Mouse (Mus musculus): ENCODE data around the gene Emc10.

Emc10 gene

DNA sequence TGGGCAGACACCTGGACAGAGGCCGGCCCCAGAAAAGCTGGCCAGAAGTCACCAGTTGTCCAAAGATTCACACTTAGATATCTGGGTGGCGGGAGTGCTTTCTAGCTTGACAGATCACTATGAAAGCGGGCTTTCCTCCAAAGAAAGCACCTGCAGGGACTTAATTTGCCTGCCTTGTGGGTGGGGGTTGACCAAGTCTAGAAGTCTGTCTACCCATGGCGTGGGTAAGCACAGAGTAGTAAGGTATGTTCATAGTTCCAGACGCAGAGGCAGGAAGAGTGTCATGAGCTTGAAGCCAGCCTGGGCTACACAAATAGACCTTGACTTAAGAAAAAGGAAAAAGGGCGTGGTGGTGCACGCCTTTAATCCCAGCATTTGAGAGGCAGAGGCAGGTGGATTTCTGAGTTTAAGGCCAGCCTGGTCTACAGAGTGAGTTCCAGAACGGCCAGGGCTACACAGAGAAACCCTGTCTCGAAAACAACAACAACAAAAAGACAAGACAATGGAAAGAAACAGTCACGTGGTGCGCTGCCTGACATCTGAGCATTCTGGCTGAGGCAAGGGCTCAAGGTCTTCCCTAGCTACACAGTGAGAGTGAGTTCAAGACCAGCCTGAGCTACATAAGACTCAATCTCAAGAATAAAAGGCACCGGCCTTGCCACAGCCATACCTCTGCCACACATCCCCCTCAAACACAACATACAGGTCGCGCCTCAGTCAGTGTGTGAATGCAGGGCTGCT lies 30.3 kb upstream of the Emc10 start:
- no peak for ATAC-seq (ENCODE audit: low TSS enrichment)

DNA sequence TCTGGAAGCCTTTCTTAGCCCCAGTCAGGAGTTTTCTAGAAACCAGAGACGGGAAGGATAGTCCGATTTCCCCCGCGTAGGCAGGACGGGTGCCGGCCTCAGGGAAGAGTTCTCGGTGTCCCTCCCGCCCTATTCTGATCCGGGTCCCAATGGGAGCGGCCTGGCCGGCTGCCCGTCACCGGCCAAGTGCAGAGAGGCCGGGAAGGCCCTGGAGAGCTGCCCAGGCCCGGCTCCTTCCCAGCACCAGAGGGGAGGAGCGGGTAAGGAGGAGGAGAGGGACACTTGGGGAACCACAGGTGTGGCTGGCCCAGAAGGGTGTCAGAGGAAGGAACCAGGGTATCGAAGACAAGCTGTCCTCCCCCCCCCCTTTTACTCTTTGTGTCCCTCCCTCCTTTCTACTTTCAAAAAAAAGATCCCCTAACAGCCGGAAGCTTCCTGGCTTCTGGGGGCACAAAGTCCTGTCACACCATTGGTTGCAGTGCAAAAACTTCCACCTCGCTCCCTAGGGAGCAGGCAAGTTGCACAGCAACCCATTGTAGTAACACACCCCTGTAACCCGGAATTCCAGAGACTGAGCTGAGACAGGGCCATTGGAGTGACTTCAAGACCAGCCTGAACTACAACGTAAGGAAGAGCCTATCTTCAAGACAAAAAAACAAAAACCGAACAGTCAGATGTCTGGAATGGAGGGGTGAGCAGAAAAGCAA lies 28.9 kb upstream of the Emc10 start:
- ATAC-seq (ENCODE audit: low TSS enrichment) = no peak

DNA sequence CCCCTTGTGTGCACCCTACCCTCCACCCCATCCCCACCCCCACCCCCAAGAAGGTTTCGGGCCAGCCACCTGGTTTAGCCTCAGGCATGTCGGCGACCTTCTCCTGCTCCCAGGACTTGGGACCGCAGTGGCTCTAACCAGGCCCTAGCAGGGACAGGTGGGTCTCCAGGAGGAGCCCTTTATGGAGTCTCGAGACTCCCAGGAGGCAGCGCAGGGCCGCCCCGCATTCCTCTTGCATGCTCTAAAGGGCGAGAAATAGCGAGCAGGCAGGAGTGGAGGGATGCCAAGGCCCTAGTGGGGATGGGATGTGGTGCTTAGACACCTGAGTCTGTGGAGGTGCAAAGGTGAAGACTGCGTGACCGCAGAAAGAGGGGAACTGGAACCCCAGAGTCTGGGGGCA lies 28.2 kb upstream of the Emc10 start, which contains the start of gene Mybpc2:
Gene Mybpc2 (minus strand): TSS at position 155 of the 400 bp plus-strand sequence.
- ATAC-seq (ENCODE audit: low TSS enrichment) = no peak

DNA sequence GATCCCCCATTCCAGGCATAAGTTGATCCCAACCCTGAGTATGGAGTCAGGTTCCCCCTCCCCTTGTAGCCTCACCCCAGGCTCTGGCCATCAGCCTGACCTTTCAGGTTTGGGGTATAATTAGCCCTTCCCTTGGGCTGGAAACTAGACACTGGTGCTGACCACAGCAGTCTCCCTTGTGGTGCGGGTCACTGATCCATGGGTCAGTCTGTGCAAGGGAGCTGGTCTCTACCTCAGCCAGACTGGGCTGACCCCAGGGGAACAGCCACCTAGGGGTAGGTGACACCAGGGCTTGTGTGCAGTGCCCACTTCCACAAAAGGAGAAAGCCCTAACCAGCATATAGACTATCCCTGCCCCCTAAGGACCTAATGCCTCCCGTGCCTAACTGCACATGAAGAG lies 26.7 kb upstream of the Emc10 start:
- ATAC-seq (ENCODE audit: low TSS enrichment) = no peak

DNA sequence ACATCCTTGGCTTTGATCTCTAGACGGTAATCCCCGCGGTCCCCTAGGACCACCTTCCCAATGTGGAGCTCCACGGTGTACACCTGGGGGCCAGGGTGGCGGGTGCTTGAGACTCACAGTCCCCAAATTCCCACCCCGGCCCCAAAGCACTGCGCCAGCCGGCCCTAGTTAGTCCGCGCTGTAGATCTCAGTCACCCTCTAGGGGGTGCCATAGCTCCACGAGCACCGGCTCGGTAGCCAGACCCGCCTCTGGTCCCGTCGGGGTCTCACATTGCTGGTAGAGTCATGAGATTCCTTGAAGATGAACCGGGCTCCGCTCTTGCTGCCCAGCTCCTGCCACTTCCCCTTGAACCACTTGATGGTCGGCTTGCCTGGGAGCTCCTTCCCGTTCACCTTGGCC lies 25.4 kb upstream of the Emc10 start:
- no peak; the same call in 1 of the 2 replicates for ATAC-seq (ENCODE audit: low TSS enrichment)

DNA sequence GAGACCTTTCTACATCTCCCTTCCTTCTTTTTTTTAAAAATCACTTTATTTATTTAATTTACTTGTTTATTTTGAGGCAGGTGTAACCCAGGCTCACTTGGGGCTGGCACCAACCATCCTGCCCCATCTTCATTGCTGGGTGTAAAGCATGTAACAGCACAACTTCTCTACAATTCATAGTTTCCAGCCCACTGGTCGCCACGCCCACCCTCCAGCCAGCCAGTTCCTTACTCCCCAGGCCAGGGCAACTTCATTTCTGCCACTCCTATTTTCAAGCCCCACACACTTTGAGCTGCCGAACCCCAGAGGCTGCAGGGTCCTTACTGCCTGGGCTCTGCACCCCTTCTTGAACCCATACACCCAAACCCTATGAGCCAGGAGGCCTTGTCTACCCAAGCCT lies 24.7 kb upstream of the Emc10 start:
- no peak for ATAC-seq (ENCODE audit: low TSS enrichment)

DNA sequence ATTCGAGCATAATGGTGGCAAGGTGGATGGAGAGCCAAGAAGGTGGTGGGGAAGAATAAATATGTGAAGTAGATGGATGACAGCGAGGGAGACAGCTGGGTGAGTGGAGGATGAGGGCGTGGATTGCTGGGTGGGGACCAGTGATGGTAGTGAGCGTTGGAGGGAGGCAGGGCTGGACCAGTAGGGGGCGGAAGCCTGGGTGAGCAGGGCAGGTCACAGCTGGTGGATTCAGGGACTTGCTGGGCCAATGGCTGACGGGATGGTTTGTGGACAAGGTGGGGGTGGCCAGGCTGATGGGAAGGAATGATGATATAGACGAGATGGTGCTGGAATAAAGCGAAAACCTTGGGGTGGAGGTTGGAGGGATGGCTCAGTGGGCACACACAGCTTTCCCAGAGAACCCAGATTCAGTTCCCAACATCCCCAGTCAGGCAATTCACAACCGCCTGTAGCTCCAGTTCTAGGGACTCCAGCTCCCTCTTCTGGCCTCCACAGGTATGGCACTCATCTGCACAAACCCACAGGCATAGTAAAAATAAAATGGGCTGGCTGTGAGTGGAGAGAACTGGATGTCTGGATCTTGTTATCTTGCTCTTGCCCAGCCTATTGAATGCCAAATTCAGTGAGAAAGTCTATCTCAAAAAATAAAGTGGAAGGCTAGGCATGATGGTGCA lies 23.0 kb upstream of the Emc10 start:
- ATAC-seq (ENCODE audit: low TSS enrichment) = no peak

DNA sequence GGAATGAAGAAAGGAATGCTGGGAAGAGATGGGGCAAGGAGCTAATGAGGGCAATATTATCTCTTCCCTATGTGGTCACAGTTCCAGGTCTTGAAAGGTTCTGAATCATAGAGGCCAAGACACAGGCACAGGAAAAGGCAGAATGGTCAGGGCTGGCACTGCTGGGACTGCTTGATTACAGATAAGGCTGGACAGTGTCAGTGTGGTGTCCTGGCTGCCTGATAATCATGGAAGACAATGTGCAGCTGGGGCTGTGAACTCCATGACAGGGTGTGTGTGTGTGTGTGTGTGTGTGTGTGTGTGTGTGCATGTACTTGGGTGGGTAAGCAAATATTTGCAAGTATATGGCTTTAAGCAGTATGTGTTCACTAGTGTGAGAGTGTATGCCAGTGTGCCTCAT lies 11.2 kb upstream of the Emc10 start:
- ATAC-seq (ENCODE audit: low TSS enrichment) = no peak

DNA sequence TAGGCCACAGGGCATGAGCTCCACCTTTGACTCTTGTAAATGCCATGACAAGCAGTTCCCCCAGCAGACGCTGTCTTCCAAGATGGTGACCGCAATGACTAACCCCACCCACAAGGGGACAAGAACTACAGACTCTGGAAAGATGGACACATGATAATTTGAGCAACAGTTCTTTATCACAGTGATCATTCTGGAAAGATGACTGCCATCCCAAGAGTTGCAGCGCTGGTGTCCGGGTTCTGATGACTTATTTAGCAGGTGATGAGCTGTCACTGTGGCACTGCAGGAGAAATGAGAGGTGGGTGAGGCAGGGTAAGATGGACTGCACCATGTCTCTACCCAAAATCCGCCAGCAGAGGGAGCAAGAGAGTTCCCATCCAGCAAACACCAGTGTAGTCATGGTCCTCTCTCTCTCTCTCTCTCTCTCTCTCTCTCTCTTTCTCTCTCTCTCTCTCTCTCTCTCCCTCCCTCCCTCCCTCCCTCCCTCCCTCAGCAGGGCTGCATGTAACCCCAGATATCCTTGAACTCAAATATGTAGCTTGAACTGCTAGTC lies 5.3 kb upstream of the Emc10 start:
- ATAC-seq (ENCODE audit: low TSS enrichment) = peak; percentile 75; the same call in 1 of the 2 replicates

DNA sequence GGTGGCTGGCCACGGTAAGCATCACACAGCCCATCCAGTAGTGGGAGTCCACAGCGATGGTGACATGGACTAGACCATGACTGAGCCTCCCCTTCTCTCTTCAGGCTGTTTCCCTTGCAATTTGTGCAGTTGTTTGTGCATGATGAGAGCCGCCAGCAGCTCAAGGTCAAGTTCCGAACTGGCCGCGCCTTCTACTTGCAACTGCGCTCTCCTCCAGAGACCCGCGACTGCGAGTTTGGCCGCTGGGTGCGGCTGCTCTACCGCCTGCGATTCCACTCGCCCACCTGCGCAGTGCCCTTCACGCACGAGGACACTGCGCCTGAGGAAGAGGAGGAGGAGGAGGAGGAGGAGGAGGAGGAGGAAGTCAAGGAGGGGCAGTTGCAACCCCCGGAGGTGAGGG lies 3.7 kb upstream of the Emc10 start:
- ATAC-seq (ENCODE audit: low TSS enrichment) = no peak

DNA sequence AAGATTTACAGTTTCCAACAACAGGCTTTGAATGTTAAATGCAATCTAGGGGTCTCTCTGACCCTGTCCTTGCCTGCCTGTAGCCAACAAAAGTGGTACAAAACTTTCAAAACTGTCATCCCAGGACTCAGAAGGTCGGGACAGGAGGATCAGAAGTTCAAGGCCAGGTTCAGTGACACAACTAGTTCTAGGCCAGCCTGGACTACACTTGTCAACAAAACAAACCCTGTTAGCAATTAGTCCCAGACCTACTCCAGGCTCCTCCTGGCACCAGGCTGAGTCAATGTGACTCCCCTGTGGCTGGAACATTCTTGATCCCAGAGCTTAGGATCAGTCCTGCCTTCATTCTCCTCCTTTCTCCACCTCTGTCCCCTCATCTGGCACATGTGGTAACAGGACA lies 2.6 kb upstream of the Emc10 start:
- ATAC-seq (ENCODE audit: low TSS enrichment) = no peak

DNA sequence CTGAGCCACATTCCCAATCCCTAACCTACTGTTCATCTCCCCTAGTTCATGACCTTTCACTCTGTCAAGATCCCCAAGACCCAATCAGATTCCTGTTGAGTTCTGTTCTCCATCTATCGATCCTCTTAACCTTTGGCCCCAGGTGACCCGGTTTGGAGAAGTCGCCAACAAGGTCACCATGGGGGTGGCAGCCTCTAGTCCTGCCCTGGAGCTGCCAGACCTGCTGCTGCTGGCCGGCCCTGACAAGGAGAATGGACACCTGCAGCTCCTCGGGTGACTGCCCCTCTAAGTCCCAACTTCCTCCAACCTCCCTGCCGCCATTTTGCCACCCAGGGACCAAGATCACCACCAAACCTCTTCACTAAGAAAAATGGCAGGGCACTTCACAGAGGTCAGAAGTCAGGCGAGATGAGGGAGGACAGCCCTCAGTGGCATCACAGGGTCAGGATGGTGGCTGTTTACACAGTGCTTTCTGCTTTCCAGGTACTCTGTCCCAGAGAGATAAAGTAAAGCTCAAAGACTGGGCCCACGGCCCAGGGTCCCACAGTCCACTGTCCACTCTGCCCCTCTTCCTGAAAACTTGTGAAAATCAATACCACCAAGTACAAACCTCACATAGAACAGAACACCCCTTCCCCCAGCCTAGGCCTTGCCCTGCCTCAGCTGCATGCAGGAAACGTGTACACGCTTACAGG lies 1.2 kb upstream of the Emc10 start:
- no peak for ATAC-seq (ENCODE audit: low TSS enrichment)

DNA sequence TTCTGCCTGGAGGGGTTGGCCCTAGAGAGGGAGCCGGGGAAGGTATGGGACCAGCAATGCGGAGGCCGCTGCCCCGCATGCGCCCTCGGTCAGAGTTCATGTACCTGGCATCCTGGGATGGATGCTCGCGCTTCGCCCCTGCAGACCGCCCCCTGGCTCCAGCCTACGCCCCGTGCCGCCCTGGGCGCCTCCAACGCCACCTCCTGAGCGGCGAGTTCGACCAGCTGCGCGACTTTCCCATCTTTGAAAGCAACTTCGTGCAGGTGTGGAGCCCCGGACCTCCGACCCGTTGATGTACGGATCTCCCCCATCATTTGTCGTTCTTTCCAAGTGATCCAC lies 411 bp upstream of the Emc10 start:
- no peak for ATAC-seq (ENCODE audit: low TSS enrichment)

DNA sequence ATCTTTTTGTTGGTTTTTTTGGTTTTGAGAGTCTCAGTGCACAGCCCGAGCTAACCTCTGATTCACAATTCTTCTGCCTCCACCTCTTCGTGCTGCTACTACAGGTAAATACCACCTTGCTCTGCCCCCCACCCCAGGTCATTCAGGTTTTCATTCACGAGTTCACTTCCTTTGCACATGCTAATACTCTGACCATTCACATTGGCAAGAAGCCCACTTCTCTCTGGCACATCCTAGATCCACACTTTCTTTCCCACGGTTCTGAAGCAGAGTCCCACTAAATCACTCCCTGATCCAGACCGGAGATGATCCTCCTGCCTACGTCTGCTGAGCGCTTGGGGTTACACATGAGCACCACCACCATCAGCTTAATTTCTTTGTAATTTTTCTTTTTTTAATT lies 1.2 kb downstream of the Emc10 start:
- ATAC-seq (ENCODE audit: low TSS enrichment) = no peak

DNA sequence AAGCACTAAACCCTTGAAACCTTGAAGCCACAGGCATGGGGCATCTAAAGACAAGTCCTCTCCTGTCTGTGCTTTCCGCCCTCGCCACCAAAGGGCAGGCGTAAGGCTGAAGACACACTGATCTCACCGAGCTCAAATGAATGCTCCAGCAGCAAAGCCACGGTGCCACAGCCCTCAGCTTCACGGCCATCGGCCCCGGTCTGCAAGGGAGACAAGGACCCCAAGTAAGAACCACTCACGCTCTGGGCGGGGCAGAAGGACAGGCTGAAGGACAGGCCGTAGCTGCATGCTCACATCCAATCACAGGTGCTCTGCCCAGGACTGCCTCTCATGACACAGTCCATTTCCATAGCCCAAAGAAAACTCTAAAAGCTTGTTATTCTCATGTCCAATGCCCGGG lies 1.6 kb downstream of the Emc10 start:
- no peak for ATAC-seq (ENCODE audit: low TSS enrichment)

DNA sequence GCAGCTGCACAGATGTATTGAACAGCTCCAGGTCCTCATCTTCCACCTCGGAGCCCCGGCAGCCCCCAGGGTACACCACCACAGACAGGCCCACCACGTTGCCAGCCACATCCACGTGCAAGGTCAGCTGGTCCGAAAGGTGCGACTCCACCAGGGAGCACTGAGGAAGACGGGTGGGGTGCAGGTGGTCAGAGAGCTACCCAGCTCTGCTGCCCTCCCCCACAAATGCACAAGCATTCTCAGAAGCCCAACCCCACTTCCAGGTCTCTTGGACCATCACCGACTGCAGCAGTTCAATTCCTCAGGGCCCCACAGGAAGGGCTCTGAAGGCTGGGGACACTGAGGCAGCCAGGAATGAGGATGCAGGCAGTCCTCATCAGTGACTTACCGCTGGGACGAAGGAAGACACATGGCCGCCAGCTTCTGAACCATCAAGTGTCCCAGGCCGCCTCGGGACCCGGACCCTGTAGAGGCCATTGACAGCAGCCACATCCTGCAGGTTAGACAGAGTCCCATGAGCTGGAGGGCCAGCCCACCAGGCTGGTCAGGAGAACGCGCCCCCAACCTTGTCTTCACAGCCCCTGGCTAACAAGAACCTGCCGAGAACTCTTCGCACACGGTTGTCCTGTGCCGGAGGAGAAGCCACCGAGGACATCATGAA lies 4.0 kb downstream of the Emc10 start:
- ATAC-seq (ENCODE audit: low TSS enrichment) = no peak

DNA sequence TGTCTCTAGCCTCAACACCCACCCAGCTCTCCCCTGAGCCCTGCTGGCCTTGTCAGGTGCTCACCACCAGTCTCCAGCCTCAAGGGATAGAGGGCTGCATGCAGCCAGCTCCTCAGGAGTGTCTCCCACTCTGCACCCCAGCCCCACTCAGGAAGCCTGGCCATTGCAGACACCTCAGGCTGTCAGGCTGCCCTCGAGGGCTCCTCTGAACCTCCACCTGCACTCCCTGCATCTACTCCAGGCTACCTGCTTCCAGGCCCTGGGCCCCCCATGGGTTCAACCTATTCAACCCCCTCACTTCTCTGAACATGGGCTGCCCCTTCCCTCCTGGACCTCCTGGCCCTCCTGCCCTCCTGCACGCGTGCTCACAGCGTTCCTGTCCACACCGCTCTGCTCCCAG lies 4.9 kb downstream of the Emc10 start:
- no peak for ATAC-seq (ENCODE audit: low TSS enrichment)

DNA sequence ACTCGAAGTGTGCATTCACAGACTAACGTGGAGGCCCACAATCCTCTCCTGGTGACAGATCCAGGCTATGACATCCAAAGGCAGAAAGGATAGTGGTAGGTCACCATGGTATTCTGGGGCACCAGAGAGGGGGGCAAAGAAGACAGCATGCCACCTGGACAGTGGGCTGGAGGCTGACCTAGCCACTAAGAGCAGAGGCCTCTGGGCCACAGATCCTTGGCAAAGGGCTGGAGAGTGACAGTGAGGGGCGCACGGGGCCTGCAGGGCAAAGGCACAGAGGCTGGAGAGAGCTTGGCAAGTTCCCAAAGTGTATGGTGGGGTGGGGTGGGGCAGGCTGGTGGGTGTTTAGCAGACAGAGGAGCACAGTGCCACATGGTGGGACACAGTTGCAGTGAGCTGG lies 6.0 kb downstream of the Emc10 start:
- no peak for ATAC-seq (ENCODE audit: low TSS enrichment)

DNA sequence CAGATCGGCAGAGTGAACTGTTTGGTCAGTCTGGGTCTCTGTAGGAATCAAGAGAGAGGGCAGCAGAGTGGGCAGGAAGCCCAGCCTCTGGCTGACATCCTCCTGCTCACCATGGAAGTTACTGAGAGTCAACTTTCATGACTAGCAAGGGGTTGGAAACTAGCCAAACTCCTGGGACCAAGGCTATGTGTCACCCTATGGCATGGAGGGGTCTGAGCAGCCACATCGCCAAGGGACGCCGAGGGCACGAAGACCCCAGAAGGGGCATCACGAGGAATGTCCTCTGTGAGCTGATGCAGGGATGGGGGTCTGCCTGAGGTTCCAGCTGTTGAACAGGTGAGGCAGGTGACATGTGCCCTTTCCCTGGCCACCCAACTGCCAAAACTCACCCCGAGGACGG lies 7.8 kb downstream of the Emc10 start:
- ATAC-seq (ENCODE audit: low TSS enrichment) = no peak

DNA sequence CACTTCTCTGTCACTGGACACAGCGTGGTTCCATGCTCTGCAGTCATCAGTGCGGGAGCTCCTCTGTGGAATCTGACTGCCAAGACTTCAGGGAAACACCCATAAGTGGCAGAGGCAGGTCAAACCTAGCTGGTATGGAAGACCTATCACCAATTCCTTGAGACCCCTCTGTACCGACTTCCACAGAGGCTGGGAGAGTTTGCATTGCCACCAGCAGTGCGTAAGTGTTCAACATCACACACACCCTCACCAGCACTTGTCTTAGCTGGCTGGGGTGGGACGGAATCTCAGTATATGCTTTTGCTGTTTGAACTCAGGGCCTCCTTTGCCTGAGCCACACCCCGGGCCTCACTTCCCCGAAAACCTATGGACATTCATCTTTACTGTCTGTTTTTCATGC lies 8.4 kb downstream of the Emc10 start:
- ATAC-seq (ENCODE audit: low TSS enrichment) = no peak

DNA sequence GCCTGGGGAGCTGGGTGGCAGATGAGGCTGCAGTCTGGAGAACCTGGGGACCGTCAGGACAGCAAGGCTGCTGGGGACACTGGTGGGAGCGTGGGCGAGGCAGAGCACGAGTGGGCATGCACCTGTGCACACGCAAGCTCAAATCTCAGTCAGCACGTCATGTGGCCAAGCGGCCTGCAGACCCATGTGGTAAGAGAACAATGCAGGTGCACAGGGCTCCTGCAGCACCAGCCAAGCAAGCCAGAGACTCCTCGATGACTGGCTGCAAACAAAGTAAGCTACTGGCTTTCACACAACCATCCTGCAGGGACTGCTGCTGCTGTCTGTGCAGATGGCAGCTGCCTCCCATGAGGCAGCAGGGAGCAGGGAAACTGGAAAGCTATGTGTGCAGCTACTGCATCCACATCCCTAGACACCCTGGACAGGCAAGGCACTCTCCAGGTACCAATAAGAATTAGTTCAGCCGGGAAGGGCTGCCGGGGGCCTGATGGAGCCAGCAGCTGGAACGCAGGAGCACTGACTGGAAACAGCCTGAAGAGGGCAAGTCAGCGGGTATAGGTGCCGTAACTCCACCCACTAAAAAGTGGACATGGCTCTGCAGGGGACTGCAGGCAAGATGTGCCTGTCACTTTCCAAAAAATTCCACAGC lies 9.3 kb downstream of the Emc10 start:
- peak; percentile 62 for ATAC-seq (ENCODE audit: low TSS enrichment)
